Mouse (Mus musculus): Measurements from ENCODE around the gene Cldn22.

GRCm38 (mm10) chr8:47832616-47833015, 8.3 kb downstream of the Cldn22 start:
- no peak for TF ChIP-seq CTCF (IDR thresholded peaks at IDR 0.05; ENCODE audit: low read depth, low read length)
- no peak for TF ChIP-seq POLR2A (IDR thresholded peaks at IDR 0.05; ENCODE audit: extremely low read depth, insufficient read depth, low read length)

Measured in liver, adult 2 months (tissue).